Mouse (Mus musculus) CH12.LX (cell line): ENCODE data around the gene Vps37d.

Source experiments
- BHLHE40 ChIP-seq: IDR thresholded peaks from 2 replicates; pipeline ENCODE4 v1.6.1; 2011; ENCODE audit warnings: mild to moderate bottlenecking, low read depth, low read length, improper control_type of control experiment
- CHD2 ChIP-seq: IDR thresholded peaks from 2 replicates; pipeline ENCODE4 v1.6.1; 2011; ENCODE audit warnings: low read length, improper control_type of control experiment
- CTCF ChIP-seq, 2 experiments: IDR thresholded peaks in 1 of 2; conservative IDR thresholded peaks in 1 of 2; 2 replicates each; pipeline ENCODE4 v1.5.1; 2011 to 2012; ENCODE audit warnings: low read depth in 2 of 2, low read length in 2 of 2, improper control_type of control experiment in 1 of 2, inconsistent platforms in 1 of 2, mild to moderate bottlenecking in 1 of 2, moderate library complexity in 1 of 2
- ELF1 ChIP-seq: IDR thresholded peaks from 2 replicates; pipeline ENCODE4 v1.6.1; 2014; ENCODE audit warnings: low read depth, mild to moderate bottlenecking, inconsistent platforms, low read length, improper control_type of control experiment
- EP300 ChIP-seq: IDR thresholded peaks from 2 replicates; pipeline ENCODE4 v1.6.1; 2011; ENCODE audit warnings: low read length, improper control_type of control experiment
- HCFC1 ChIP-seq: IDR thresholded peaks from 2 replicates; pipeline ENCODE4 v1.6.1; 2012; ENCODE audit warnings: low read depth, mild to moderate bottlenecking, inconsistent platforms, low read length, improper control_type of control experiment
- IRF4 ChIP-seq: IDR thresholded peaks from 2 replicates; pipeline ENCODE4 v1.6.1; 2014; ENCODE audit warnings: low read depth, mild to moderate bottlenecking, inconsistent platforms, low read length, improper control_type of control experiment
- JUN ChIP-seq: IDR thresholded peaks from 2 replicates; pipeline ENCODE4 v1.6.1; 2011; ENCODE audit warnings: low read depth, mild to moderate bottlenecking, low read length, improper control_type of control experiment, moderate library complexity; ENCODE audit not compliant: insufficient read depth
- MAZ ChIP-seq: IDR thresholded peaks from 2 replicates; pipeline ENCODE4 v1.6.1; 2012; ENCODE audit warnings: low read depth, mild to moderate bottlenecking, inconsistent platforms, low read length, improper control_type of control experiment, moderate library complexity
- MEF2A ChIP-seq: IDR thresholded peaks from 2 replicates; pipeline ENCODE4 v1.6.1; 2014; ENCODE audit warnings: low read depth, mild to moderate bottlenecking, inconsistent platforms, low read length, improper control_type of control experiment, borderline replicate concordance
- POLR2A ChIP-seq: IDR thresholded peaks from 2 replicates; pipeline ENCODE4 v1.6.1; 2011; ENCODE audit warnings: low read depth, mild to moderate bottlenecking, improper control_type of control experiment, low read length
- POLR2AphosphoS2 ChIP-seq: IDR thresholded peaks from 2 replicates; pipeline ENCODE4 v1.6.1; 2011; ENCODE audit warnings: low read depth, low read length, improper control_type of control experiment
- UBTF ChIP-seq: IDR thresholded peaks from 2 replicates; pipeline ENCODE4 v1.6.1; 2012; ENCODE audit warnings: low read depth, mild to moderate bottlenecking, inconsistent platforms, low read length, improper control_type of control experiment, moderate library complexity

DNA sequence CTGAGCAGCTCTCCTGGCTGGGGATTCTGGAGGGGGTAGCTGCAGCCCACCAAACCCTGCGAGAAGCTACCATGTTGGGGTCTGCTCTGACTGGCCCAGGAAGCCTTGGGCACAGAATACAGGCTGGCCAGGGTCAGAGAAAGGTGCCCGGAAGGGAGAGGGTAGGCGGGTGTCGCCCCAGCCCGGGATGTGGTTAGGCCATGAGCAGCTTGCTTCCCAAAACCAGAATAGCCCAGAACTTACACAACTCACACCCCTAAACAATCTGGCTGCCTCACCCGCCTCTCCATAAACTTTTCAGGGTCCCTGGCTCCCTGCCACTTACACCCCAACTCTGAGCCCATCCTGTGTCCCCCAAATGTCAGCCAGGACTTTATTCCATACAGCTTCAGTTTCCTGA lies 49.6 kb upstream of the Vps37d start:
- TF ChIP-seq CHD2 (no peak), HCFC1 (no peak), POLR2AphosphoS2 (no peak), BHLHE40 (no peak), MEF2A (no peak), JUN (no peak), IRF4 (no peak), CTCF (conservative IDR thresholded peaks at IDR 0.05 in 1 of 2, IDR thresholded peaks at IDR 0.05 in 1 of 2; ENCODE audit: low read depth in 2 of 2, low read length in 2 of 2) (no peak), MAZ (no peak), EP300 (no peak), POLR2A (no peak), ELF1 (no peak), UBTF (no peak)
